Mouse (Mus musculus): ENCODE results near the gene Thsd4.
"Not testable (repeated sequence)": the region's sequence is repeated elsewhere in the genome, so short reads cannot be mapped to it uniquely, and the experiment has no call there.

Thsd4 gene

GRCm38 (mm10) chr9:59989864-59990263 is 532.0 kb downstream of the Thsd4 start:
- peak in 1 of 2 experiments; percentile 61 for DNase-seq (ENCODE audit: low spot score in 2 of 2)

GRCm38 (mm10) chr9:59985900-59986572 is 535.8 kb downstream of the Thsd4 start:
- DNase-seq (ENCODE audit: low spot score in 2 of 2) = no peak

- no peak for DNase-seq (ENCODE audit: low spot score in 2 of 2)
Observed at GRCm38 (mm10) chr9:59981116-59981515, 540.7 kb downstream of the Thsd4 start.

- no peak for DNase-seq (ENCODE audit: low spot score in 2 of 2)
Observed at GRCm38 (mm10) chr9:59971263-59971662, 550.6 kb downstream of the Thsd4 start.

GRCm38 (mm10) chr9:59969383-59969782 is 552.5 kb downstream of the Thsd4 start:
- DNase-seq (ENCODE audit: low spot score in 2 of 2) = peak in 1 of 2 experiments; percentile 62

- no peak for DNase-seq (ENCODE audit: low spot score in 2 of 2)
Observed at GRCm38 (mm10) chr9:59965046-59965445, 556.8 kb downstream of the Thsd4 start.

GRCm38 (mm10) chr9:59964367-59964766 is 557.5 kb downstream of the Thsd4 start:
- DNase-seq (ENCODE audit: low spot score in 2 of 2) = peak in 1 of 2 experiments; percentile 44

GRCm38 (mm10) chr9:59961201-59961955 is 560.5 kb downstream of the Thsd4 start:
- DNase-seq (ENCODE audit: low spot score in 2 of 2) = no peak

GRCm38 (mm10) chr9:59960559-59960958 is 561.3 kb downstream of the Thsd4 start, which contains the start of gene Nr2e3:
Nr2e3 (minus strand) TSS chr9:59960659.
- no peak for DNase-seq (ENCODE audit: low spot score in 2 of 2)

- peak; percentile 61 to 76 for DNase-seq (ENCODE audit: low spot score in 2 of 2)
Observed at GRCm38 (mm10) chr9:59959276-59959675, 562.6 kb downstream of the Thsd4 start.

- DNase-seq (ENCODE audit: low spot score in 2 of 2) = not testable (repeated sequence)
Observed at GRCm38 (mm10) chr9:59958115-59958514, 563.7 kb downstream of the Thsd4 start.

- no peak for DNase-seq (ENCODE audit: low spot score in 2 of 2)
Observed at GRCm38 (mm10) chr9:59956496-59956895, 565.4 kb downstream of the Thsd4 start.

- no peak for DNase-seq (ENCODE audit: low spot score in 2 of 2)
Observed at GRCm38 (mm10) chr9:59955692-59956091, 566.2 kb downstream of the Thsd4 start.

- DNase-seq (ENCODE audit: low spot score in 2 of 2) = no peak
Observed at GRCm38 (mm10) chr9:59955199-59955598, 566.6 kb downstream of the Thsd4 start.

GRCm38 (mm10) chr9:59953556-59953955 is 568.3 kb downstream of the Thsd4 start:
- DNase-seq (ENCODE audit: low spot score in 2 of 2) = no peak

- no peak for DNase-seq (ENCODE audit: low spot score in 2 of 2)
Observed at GRCm38 (mm10) chr9:59952515-59953070, 569.3 kb downstream of the Thsd4 start.

GRCm38 (mm10) chr9:59951943-59952342 is 569.9 kb downstream of the Thsd4 start:
- DNase-seq (ENCODE audit: low spot score in 2 of 2) = no peak

GRCm38 (mm10) chr9:59951001-59951750 is 570.7 kb downstream of the Thsd4 start:
- no peak for DNase-seq (ENCODE audit: low spot score in 2 of 2)

GRCm38 (mm10) chr9:59949981-59950380 is 571.9 kb downstream of the Thsd4 start:
- DNase-seq (ENCODE audit: low spot score in 2 of 2) = no peak

- DNase-seq (ENCODE audit: low spot score in 2 of 2) = no peak
Observed at GRCm38 (mm10) chr9:59949511-59949910, 572.3 kb downstream of the Thsd4 start.

GRCm38 (mm10) chr9:59948691-59949250 is 573.1 kb downstream of the Thsd4 start:
- DNase-seq (ENCODE audit: low spot score in 2 of 2) = no peak

GRCm38 (mm10) chr9:59948226-59948625 is 573.6 kb downstream of the Thsd4 start:
- no peak for DNase-seq (ENCODE audit: low spot score in 2 of 2)
